Mouse (Mus musculus): ENCODE data around the gene Morf4l1. TPM values are rescaled to one million over a fixed set of nuclear protein-coding genes. Genes with fewer than 3 reads are reported as not detected.
"Not testable (repeated sequence)": the region's sequence is repeated elsewhere in the genome, so short reads cannot be mapped to it uniquely, and the experiment has no call there.

The Morf4l1 gene
- polyA plus RNA-seq, 1 experiment: 410 TPM

- Histone ChIP-seq H3K4me1 (ENCODE audit: control insufficient read depth, insufficient read depth, low read length) (no peaks in the 10 kb centered on the region), H3K4me3 (ENCODE audit: insufficient read depth, low read length) (peak overlapping the region; percentile 60), H3K27ac (ENCODE audit: insufficient read depth, low read length) (peak overlapping the region; percentile 84)
- no peak for TF ChIP-seq CTCF (IDR thresholded peaks at IDR 0.05; ENCODE audit: extremely low read depth, insufficient read depth, low read length)
- no peak for TF ChIP-seq POLR2A (IDR thresholded peaks at IDR 0.05; ENCODE audit: extremely low read depth, insufficient read depth, low read length)
Measured at GRCm38 (mm10) chr9:90054371-90055145, 60.0 kb downstream of the Morf4l1 start.

GRCm38 (mm10) chr9:90053852-90054251 is 60.7 kb downstream of the Morf4l1 start, which contains the start of gene Ctsh:
Gene Ctsh, plus strand, starts transcription at chr9:90054152.
- H3K27ac ChIP-seq (ENCODE audit: insufficient read depth, low read length): peak within 1 kb of the TSS; percentile 84
- no peak for TF ChIP-seq CTCF (IDR thresholded peaks at IDR 0.05; ENCODE audit: extremely low read depth, insufficient read depth, low read length)
- no peak for TF ChIP-seq POLR2A (IDR thresholded peaks at IDR 0.05; ENCODE audit: extremely low read depth, insufficient read depth, low read length)
- no peaks in the 10 kb centered on the region for H3K4me1 ChIP-seq (ENCODE audit: control insufficient read depth, insufficient read depth, low read length)
- H3K4me3 ChIP-seq (ENCODE audit: insufficient read depth, low read length): peak within 1 kb of the TSS; percentile 60

GRCm38 (mm10) chr9:90047937-90048627 is 66.5 kb downstream of the Morf4l1 start:
- Histone ChIP-seq H3K27ac (ENCODE audit: insufficient read depth, low read length) (0 out of 2 replicates have a peak overlapping the region, but pooled peaks have one; percentile 53), H3K4me1 (ENCODE audit: control insufficient read depth, insufficient read depth, low read length) (no peaks in the 10 kb centered on the region), H3K4me3 (ENCODE audit: insufficient read depth, low read length) (no peak overlapping the region)
- TF ChIP-seq POLR2A (IDR thresholded peaks at IDR 0.05; ENCODE audit: extremely low read depth, insufficient read depth, low read length) (no peak), CTCF (IDR thresholded peaks at IDR 0.05; ENCODE audit: extremely low read depth, insufficient read depth, low read length) (no peak)

- Histone ChIP-seq H3K4me3 (ENCODE audit: insufficient read depth, low read length) (no peak overlapping the region), H3K27ac (ENCODE audit: insufficient read depth, low read length) (no peak overlapping the region), H3K4me1 (ENCODE audit: control insufficient read depth, insufficient read depth, low read length) (no peaks in the 10 kb centered on the region)
- no peak for TF ChIP-seq POLR2A (IDR thresholded peaks at IDR 0.05; ENCODE audit: extremely low read depth, insufficient read depth, low read length)
- no peak for TF ChIP-seq CTCF (IDR thresholded peaks at IDR 0.05; ENCODE audit: extremely low read depth, insufficient read depth, low read length)
Measured at GRCm38 (mm10) chr9:90045191-90045590, 69.4 kb downstream of the Morf4l1 start.

- H3K4me3 ChIP-seq (ENCODE audit: insufficient read depth, low read length); H3K27ac ChIP-seq (ENCODE audit: insufficient read depth, low read length); H3K4me1 ChIP-seq (ENCODE audit: control insufficient read depth, insufficient read depth, low read length): not testable (repeated sequence)
Measured at GRCm38 (mm10) chr9:90042906-90043305, 71.7 kb downstream of the Morf4l1 start.

Other genes starting within 250 kb of the Morf4l1 start
- 124 and 142 TPM in 2 replicates for gene Rasgrf1, start 204.9 kb downstream of the Morf4l1 start, polyA plus RNA-seq (2012; rRNA removed)
- gene Ctsh, start 60.6 kb downstream of the Morf4l1 start, polyA plus RNA-seq (2012; rRNA removed): 17.3 and 17.5 TPM in 2 replicates
- gene Adamts7, start 48.3 kb upstream of the Morf4l1 start, polyA plus RNA-seq (2012; rRNA removed): 0.55 and 0.61 TPM in 2 replicates
- 10.4 and 11.4 TPM in 2 replicates for gene Tbc1d2b, start 156.0 kb upstream of the Morf4l1 start, polyA plus RNA-seq (2012; rRNA removed)

Data from cortical plate, adult 2 months (tissue).